Mouse (Mus musculus) heart, adult 2 months (tissue): ENCODE data around the gene Ppp2r5a. TPM values are rescaled to one million over a fixed set of nuclear protein-coding genes. Genes with fewer than 3 reads are reported as not detected.
A peak's percentile ranks its signal among the peaks of the same experiment; 100 is the strongest.

Source experiments
- DNase-seq, 2 experiments: peaks; one replicate each; pipeline ENCODE4 v3.0.0; 2021
- H3K27ac ChIP-seq: fragments of 200-600 bp; 2 replicates; pipeline ENCODE4 v1.8.1; 2022
- H3K27me3 ChIP-seq: fragments of 200-500 bp; 2 replicates; pipeline ENCODE4 v1.6.1; 2012; ENCODE audit warnings: mild to moderate bottlenecking, low read length, inconsistent platforms, mixed read lengths; ENCODE audit not compliant: control insufficient read depth, insufficient read depth
- H3K36me3 ChIP-seq: fragments of 200-500 bp; 2 replicates; pipeline ENCODE4 v1.6.1; 2012; ENCODE audit warnings: low read length, inconsistent platforms; ENCODE audit not compliant: control insufficient read depth, insufficient read depth
- H3K4me1 ChIP-seq: fragments of 200-500 bp; 2 replicates; pipeline ENCODE4 v1.6.1; 2011; ENCODE audit warnings: low read length; ENCODE audit not compliant: control insufficient read depth, insufficient read depth
- H3K4me3 ChIP-seq: fragments of 200-600 bp; 2 replicates; pipeline ENCODE4 v1.8.1; 2022
- H3K79me2 ChIP-seq: fragments of 200-500 bp; replicated peaks from 2 replicates; pipeline ENCODE4 v1.6.1; 2012; ENCODE audit warnings: mild to moderate bottlenecking, inconsistent platforms, low read length, moderate library complexity, mixed read lengths; ENCODE audit not compliant: control insufficient read depth, insufficient read depth
- H3K9ac ChIP-seq: fragments of 200-500 bp; 2 replicates; pipeline ENCODE4 v1.6.1; 2012; ENCODE audit warnings: low read depth, mild to moderate bottlenecking, control low read depth, inconsistent platforms, low read length, mixed read lengths
- CTCF ChIP-seq: fragments of 200-600 bp; IDR thresholded peaks from 2 replicates; pipeline ENCODE4 v1.8.1; 2022; ENCODE audit warnings: antibody characterized with exemption, mild to moderate bottlenecking, moderate library complexity
- EP300 ChIP-seq: fragments of 200-500 bp; IDR thresholded peaks from 2 replicates; pipeline ENCODE4 v1.6.1; 2011; ENCODE audit warnings: low read depth, low read length, control low read depth; ENCODE audit not compliant: insufficient read depth
- POLR2A ChIP-seq: fragments of 200-500 bp; IDR thresholded peaks from 2 replicates; pipeline ENCODE4 v1.6.1; 2011; ENCODE audit warnings: mild to moderate bottlenecking, low read depth, low read length, control low read depth; ENCODE audit not compliant: insufficient read depth
- WGBS: fragments of 180-500 bp; shearing (Covaris S2); methylation state at CpG from one replicate; pipeline ENCODE4 v1.1.7; 2018; 5-methylcytosine and 5-hydroxymethylcytosine counted together
- intact Hi-C: fragments of 180-260 bp; cut with DNase I; formaldehyde crosslinking; loops from one replicate; pipeline ENCODE4 v1.15.1; 2025
- polyA plus RNA-seq: library from polyadenylated mRNA; depleted of rRNA; stranded (reverse); fragments of >200 nt; gene quantifications from 2 replicates; pipeline ENCODE4 v1.2.3, GENCODE M21; 2012
- total RNA-seq, 2 experiments: library from RNA; stranded (reverse); gene quantifications; 2 replicates each; pipeline ENCODE4 v1.2.3; 2021

Ppp2r5a gene
- total and polyA plus RNA-seq, 3 experiments = 53.7 to 110 (median 105) TPM

DNA sequence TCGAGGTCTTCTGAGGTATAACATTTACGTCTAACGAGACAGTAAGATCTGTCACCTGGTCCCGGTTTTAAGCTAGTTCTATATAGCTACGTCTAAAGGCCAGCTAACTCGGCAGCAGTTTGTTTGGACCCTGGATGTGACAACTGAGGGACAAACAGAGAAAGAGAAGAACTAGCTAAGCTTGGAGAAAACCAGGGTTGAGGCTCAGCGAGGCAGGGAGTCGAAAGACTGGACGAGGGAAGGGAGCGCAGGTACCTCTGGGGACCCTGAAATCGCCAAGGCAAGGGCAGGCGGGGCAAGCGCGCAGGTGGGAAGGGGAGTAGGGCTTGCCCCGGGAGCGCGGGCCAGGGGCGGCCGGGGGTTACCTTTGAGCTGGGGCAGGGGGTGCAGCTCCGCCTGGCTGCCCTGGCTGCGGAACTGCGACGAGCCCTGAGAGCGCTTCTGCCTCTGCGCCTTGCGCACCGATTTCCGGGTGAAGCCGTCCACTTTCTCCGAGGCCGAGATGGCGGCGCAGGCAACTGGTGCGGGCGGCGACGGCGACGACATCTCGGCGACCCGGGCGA, 7.1 kb downstream of the Ppp2r5a start:
- peaks cover 3% of the 10 kb centered on the region; the same call in 1 of the 2 replicates for H3K79me2 ChIP-seq
- H3K27me3 ChIP-seq = no peaks in the 10 kb centered on the region
- 1% methylated on average over 43 of the region's 43 CpGs for WGBS
- intact Hi-C loops = loop anchor here (2.0 to 10.0 kb wide), 3 partner anchors 99 to 213 kb away; no protein-coding TSS in a partner anchor
- peak overlapping the region; percentile 86 for H3K9ac ChIP-seq
- peak overlapping the region; percentile 78 for H3K4me3 ChIP-seq
- H3K4me1 ChIP-seq = peaks cover 11% of the 10 kb centered on the region
- H3K27ac ChIP-seq = peak overlapping the region; percentile 98
- DNase-seq = peak in 1 of 2 experiments; percentile 81
- no peak for TF ChIP-seq EP300
- no peak for TF ChIP-seq POLR2A
- H3K36me3 ChIP-seq = peaks cover 12% of the 10 kb centered on the region

DNA sequence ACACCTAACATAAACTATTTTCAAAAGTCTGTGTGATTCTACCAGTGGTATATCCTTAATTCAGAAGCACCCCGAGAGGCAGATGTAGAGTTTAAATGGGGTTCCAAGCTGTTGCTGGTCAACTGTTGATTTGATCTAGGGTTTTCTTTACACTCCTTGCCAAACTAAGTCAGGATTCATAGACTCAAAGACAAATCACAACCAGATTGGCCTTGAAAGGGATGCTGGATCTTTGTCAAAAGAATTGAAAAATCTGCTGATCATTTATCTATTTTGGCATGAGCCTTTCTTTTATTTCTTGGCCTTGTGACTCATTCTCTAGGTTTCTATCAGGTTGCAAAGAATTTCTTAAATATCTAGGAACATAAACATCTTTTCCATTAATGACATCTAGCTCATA, 7.9 kb downstream of the Ppp2r5a start:
- H3K79me2 ChIP-seq = peaks cover 4% of the 10 kb centered on the region; the same call in 1 of the 2 replicates
- no peaks in the 10 kb centered on the region for H3K27me3 ChIP-seq
- H3K9ac ChIP-seq = peak overlapping the region; percentile 49; the same call in 1 of the 2 replicates
- H3K36me3 ChIP-seq = peaks cover 15% of the 10 kb centered on the region
- H3K4me3 ChIP-seq = peak overlapping the region; percentile 78
- H3K4me1 ChIP-seq = peaks cover 12% of the 10 kb centered on the region
- 12% methylated on average over 1 of the region's 1 CpGs for WGBS
- intact Hi-C loops = loop anchor here (2.0 to 10.0 kb wide), 2 partner anchors 100 to 170 kb away; no protein-coding TSS in a partner anchor
- peak overlapping the region; percentile 98 for H3K27ac ChIP-seq
- no peak for DNase-seq
- TF ChIP-seq CTCF (no peak), EP300 (no peak)

DNA sequence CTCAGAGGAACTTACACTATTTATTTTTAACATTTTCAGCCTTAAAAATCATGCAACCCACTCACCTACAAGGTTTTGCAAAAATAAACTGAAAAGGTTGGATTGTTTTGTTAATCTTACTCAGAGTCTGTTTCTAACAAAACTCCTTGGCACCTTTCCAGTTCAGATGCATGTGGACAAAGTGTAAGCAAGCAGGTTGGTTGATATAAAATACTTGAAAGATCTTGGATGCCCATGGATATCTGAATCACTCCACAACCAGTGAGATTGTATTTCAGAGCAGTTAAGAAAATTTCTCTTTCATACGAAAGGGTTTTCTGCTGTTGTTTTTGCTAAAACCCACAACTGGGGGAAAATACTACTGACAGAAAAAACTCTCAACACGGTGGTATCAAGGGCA, 8.9 kb downstream of the Ppp2r5a start:
- Histone ChIP-seq H3K4me3 (peak overlapping the region; percentile 78), H3K9ac (no peak overlapping the region), H3K27me3 (no peaks in the 10 kb centered on the region), H3K27ac (peak overlapping the region; percentile 98), H3K36me3 (peaks cover 15% of the 10 kb centered on the region), H3K4me1 (peaks cover 13% of the 10 kb centered on the region), H3K79me2 (peaks cover 5% of the 10 kb centered on the region; the same call in 1 of the 2 replicates)
- 10% methylated on average over 2 of the region's 2 CpGs for WGBS
- TF ChIP-seq POLR2A = no peak
- TF ChIP-seq EP300 = no peak
- no peak for TF ChIP-seq CTCF
- no peak for DNase-seq
- intact Hi-C loops = loop anchor here (2.0 to 10.0 kb wide), 4 partner anchors 42 to 169 kb away; partner anchors contain the start of gene Nenf

DNA sequence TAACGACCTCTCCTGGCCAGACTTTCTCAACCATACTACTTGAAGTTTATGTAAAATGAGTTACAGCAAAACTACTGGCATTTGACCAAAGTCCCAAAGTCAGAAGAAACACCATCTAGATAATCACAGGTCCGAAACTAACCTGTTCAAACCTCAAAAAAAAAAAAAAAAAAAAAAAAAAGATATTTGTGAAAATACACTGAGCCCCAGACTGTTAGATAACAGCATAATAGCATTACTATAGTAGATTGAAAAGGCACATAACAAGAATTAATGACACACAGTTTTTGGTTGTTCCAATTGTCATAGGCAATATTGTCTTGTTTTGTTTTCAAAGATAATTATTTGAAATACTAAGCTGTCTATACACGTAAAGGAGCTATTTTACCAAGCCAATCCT, 9.5 kb downstream of the Ppp2r5a start:
- Histone ChIP-seq H3K4me1 (peaks cover 13% of the 10 kb centered on the region), H3K27me3 (no peaks in the 10 kb centered on the region), H3K4me3 (peak overlapping the region; percentile 5; the same call in 1 of the 2 replicates), H3K9ac (no peak overlapping the region), H3K36me3 (peaks cover 15% of the 10 kb centered on the region), H3K27ac (peak overlapping the region; percentile 98), H3K79me2 (peaks cover 5% of the 10 kb centered on the region; the same call in 1 of the 2 replicates)
- WGBS = 32% methylated on average over 3 of the region's 3 CpGs
- intact Hi-C loops = loop anchor here (5.0 to 10.0 kb wide), 3 partner anchors 41 to 169 kb away; partner anchors contain the start of gene Nenf
- DNase-seq = no peak
- TF ChIP-seq CTCF (no peak), EP300 (no peak), POLR2A (no peak)

DNA sequence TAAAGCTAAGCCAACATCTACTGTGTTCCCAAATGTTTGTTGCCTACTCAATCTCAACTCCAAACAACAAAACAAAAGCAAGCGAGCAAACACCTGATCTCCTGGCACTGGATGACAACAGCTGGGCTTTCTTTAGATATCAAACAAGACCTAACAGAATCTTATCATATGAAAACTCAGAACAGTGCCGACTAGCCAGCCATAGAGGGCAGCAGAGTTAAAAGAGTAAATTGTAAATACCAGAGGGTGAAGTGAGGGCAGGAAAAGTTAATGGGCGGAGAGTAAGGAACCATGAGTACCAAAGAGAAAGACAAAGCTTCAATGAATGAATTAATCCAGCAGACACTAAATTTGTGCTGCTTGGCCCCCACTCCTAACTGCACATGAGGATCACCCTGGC, 11.8 kb downstream of the Ppp2r5a start:
- Histone ChIP-seq H3K79me2 (peaks cover 5% of the 10 kb centered on the region; the same call in 1 of the 2 replicates), H3K4me3 (0 out of 2 replicates have a peak overlapping the region, but pooled peaks have one; percentile 4), H3K4me1 (peaks cover 10% of the 10 kb centered on the region), H3K36me3 (peaks cover 15% of the 10 kb centered on the region), H3K9ac (peak overlapping the region; percentile 53; the same call in 1 of the 2 replicates), H3K27ac (peak overlapping the region; percentile 0), H3K27me3 (no peaks in the 10 kb centered on the region)
- intact Hi-C loops = loop anchor here (2.0 to 10.0 kb wide), 5 partner anchors 39 to 173 kb away; partner anchors contain the start of gene Nenf
- no peak for TF ChIP-seq POLR2A
- peak; percentile 88 for TF ChIP-seq CTCF
- WGBS = 1% methylated on average over 3 of the region's 3 CpGs
- DNase-seq = peak; percentile 47 to 58

DNA sequence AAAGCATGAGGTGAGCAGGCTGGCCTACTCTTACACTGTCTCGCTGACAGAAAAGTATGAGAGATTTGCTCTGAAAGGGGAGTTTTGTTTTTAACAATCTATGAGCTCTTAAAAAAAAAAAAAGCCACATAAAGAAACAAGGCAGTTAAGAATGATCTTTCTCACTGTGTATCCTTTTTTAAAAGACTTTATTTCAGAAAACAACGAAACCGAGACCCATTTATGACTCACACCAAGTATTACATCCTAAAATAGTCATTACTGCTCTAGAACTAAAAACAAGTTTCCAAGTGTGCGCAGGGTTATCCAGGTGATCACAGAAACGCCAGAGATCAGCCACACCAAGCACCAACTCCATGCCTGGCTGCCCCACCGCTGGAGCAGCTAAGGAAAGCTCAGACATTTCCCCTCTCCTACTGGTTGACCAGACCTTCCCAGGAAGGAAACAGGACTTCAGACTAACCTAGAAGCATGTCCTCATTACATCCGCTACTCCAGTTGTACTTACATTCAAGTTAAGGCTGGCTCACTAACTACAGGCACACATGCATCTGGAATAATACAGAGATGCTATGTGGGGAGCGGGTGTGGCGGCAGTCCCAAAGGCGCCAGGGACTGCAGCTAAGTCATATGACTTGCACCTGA, 18.2 kb downstream of the Ppp2r5a start:
- Histone ChIP-seq H3K4me3 (no peak overlapping the region), H3K4me1 (peaks cover 19% of the 10 kb centered on the region), H3K27ac (peak overlapping the region; percentile 12), H3K9ac (no peak overlapping the region), H3K36me3 (peaks cover 23% of the 10 kb centered on the region), H3K79me2 (peaks cover 3% of the 10 kb centered on the region), H3K27me3 (no peaks in the 10 kb centered on the region)
- TF ChIP-seq CTCF (no peak), EP300 (0 out of 2 replicates have a peak, but pooled peaks have one; percentile 8), POLR2A (no peak)
- intact Hi-C loops = no loop called here
- WGBS = 62% methylated on average over 10 of the region's 10 CpGs
- no peak for DNase-seq
